In the genomic region with DNA sequence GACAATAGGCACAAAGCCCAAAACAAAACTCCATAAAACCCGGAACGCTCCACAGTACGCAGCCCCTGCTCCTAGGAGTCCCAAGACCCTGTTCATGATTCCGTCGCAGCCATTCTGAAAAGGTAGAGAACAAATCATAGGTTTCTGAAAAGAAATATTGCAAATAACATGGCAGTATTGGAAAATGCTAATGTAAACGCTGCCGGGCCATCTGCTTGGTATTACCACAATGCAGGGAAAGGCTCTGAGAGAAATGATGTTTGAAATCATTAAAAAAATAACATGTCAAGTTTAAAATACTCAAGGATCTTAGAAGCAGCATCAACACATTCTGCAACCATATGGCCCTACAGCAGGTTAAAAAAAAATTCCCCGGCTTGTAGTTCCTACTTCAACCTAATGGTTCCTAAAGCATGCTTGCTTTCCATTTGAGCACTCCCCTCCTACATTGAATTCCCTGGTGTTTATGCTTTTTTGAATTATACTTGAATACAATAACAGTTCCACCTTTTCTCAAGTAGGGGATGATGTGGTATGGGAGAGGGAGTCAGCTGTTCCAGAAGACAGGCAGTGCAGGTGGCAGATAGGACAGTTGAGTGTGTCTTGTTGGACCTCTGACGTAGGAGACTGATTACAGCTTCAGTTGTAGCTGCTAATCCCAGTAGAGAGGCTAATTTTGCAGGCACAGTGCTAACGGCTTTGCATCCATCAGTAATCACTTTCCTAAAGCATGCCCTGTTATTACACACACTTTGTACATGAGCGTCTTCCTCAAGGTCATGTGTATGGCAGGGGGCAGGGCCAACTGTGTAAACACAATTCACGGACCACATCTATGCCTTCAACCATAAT, we compare ENCODE assay signal across 11 mouse cellular contexts.
A peak's percentile ranks its signal among the peaks of the same experiment; 100 is the strongest.
DNase-seq lines count a peak whose midpoint lies in the region; ATAC-seq and TF ChIP-seq lines count a peak whose summit lies in the region.
"Had no signal": no experiment of that assay in that cellular context is flagged by ENCODE, and none has a peak within 500 bp of the region (broad histone marks: within the 10 kb centered on the region; RNA-seq: fewer than 3 reads in every experiment).

No protein-coding gene starts in this region.

- TF ChIP-seq CTCF in forebrain, postnatal 0 days (IDR thresholded peaks at IDR 0.05; ENCODE audit: low read depth) = 0 out of 2 replicates have a peak, but pooled peaks have one; percentile 10

- peak; percentile 82 for ATAC-seq in forebrain, postnatal 0 days
- no peak for ATAC-seq in neural tube, embryonic 14.5 days (ENCODE audit: low read depth)

- H3K27ac ChIP-seq in forebrain, postnatal 0 days (ENCODE audit: low read depth, low read length) = peak overlapping the region; percentile 77
- H3K27ac ChIP-seq in neural tube, embryonic 14.5 days (ENCODE audit: low read depth, low read length) = peak overlapping the region; percentile 49
- H3K27ac ChIP-seq: heart, embryonic 15.5 days; liver, embryonic 13.5 days had no signal

- WGBS in forebrain, postnatal 0 days = 45% methylated on average over 12 of the region's 12 CpGs
- 40% methylated on average over 12 of the region's 12 CpGs for WGBS in neural tube, embryonic 14.5 days

- H3K9me3 ChIP-seq in forebrain, postnatal 0 days (ENCODE audit: low read length) = no peaks in the 10 kb centered on the region
- no peaks in the 10 kb centered on the region for H3K9me3 ChIP-seq in neural tube, embryonic 14.5 days (ENCODE audit: control insufficient read depth, low read length)
- H3K9me3 ChIP-seq: heart, embryonic 15.5 days; liver, embryonic 13.5 days had no signal

- H3K4me1 ChIP-seq in forebrain, postnatal 0 days (ENCODE audit: insufficient read depth) = peaks cover 10% of the 10 kb centered on the region
- peaks cover 22% of the 10 kb centered on the region for H3K4me1 ChIP-seq in neural tube, embryonic 14.5 days (ENCODE audit: control insufficient read depth, insufficient read depth, low read length)
- H3K4me1 ChIP-seq: liver, embryonic 13.5 days; megakaryocyte, embryonic 14.5 days had no signal

- no peak overlapping the region for H3K9ac ChIP-seq in forebrain, postnatal 0 days
- H3K9ac ChIP-seq in neural tube, embryonic 14.5 days (replicated peaks; ENCODE audit: low read depth, low read length) = no peak overlapping the region
- H3K9ac ChIP-seq: heart, embryonic 15.5 days; liver, embryonic 13.5 days had no signal

- no peaks in the 10 kb centered on the region for H3K27me3 ChIP-seq in forebrain, postnatal 0 days (ENCODE audit: insufficient read depth, low read length)
- H3K27me3 ChIP-seq in neural tube, embryonic 14.5 days (ENCODE audit: control insufficient read depth, insufficient read depth, low read length) = no peaks in the 10 kb centered on the region
- H3K27me3 ChIP-seq: heart, embryonic 15.5 days; liver, embryonic 13.5 days; megakaryocyte, embryonic 14.5 days had no signal

- DNase-seq in left cerebral cortex, postnatal 25 days (ENCODE audit: low spot score in 2 of 2) = peak; percentile 34 to 60
- no peak for DNase-seq in left cerebral cortex, postnatal 10 days (ENCODE audit: extremely low spot score in 1 of 2, low spot score in 2 of 2)
- DNase-seq in forebrain, postnatal 0 days = peak; percentile 74
- peak; percentile 43 for DNase-seq in layer of hippocampus, adult 8-10 months (ENCODE audit: low spot score in 2 of 2)
- DNase-seq in embryo, embryonic 11 days = no peak
- DNase-seq in ovary, adult 18-20 months (ENCODE audit: low spot score) = no peak
- DNase-seq: liver, embryonic 13.5 days; thymus, postnatal 14 days had no signal

- no peak overlapping the region for H3K4me3 ChIP-seq in forebrain, postnatal 0 days (ENCODE audit: low read depth, low read length)
- H3K4me3 ChIP-seq in neural tube, embryonic 14.5 days (ENCODE audit: low read depth, low read length) = no peak overlapping the region
- H3K4me3 ChIP-seq: heart, embryonic 15.5 days; liver, embryonic 13.5 days; megakaryocyte, embryonic 14.5 days had no signal

- intact Hi-C loops in left cerebral cortex, postnatal 25 days (cut with DNase I) = no loop called here
- intact Hi-C loops in left cerebral cortex, postnatal 10 days (cut with DNase I) = loop anchor here (10.0 kb wide), 1 partner anchor 206 kb away; no protein-coding TSS in a partner anchor

- H3K4me2 ChIP-seq in forebrain, postnatal 0 days (ENCODE audit: low read depth) = peak overlapping the region; percentile 6; the same call in 1 of the 2 replicates
- H3K4me2 ChIP-seq in neural tube, embryonic 14.5 days (ENCODE audit: low read depth, low read length) = no peak overlapping the region; the same call in 1 of the 2 replicates
- H3K4me2 ChIP-seq: heart, embryonic 15.5 days; liver, embryonic 13.5 days had no signal

- no peaks in the 10 kb centered on the region for H3K36me3 ChIP-seq in forebrain, postnatal 0 days (ENCODE audit: insufficient read depth)
- no peaks in the 10 kb centered on the region for H3K36me3 ChIP-seq in neural tube, embryonic 14.5 days (ENCODE audit: control insufficient read depth, insufficient read depth, low read length)
- H3K36me3 ChIP-seq: heart, embryonic 15.5 days; liver, embryonic 13.5 days had no signal

Comparison
In these comparisons a context has a peak if more than half of its experiments do, and no peak if none do; other contexts are left out.
1. DNase-seq: peak in left cerebral cortex, postnatal 25 days (2 of 2), forebrain, postnatal 0 days (single experiment) and layer of hippocampus, adult 8-10 months (2 of 2); none in left cerebral cortex, postnatal 10 days (0 of 2), embryo, embryonic 11 days (single experiment) and ovary, adult 18-20 months (single experiment).